Mouse (Mus musculus): Measurements from ENCODE around the gene Cfap58.

Cfap58 gene

DNA sequence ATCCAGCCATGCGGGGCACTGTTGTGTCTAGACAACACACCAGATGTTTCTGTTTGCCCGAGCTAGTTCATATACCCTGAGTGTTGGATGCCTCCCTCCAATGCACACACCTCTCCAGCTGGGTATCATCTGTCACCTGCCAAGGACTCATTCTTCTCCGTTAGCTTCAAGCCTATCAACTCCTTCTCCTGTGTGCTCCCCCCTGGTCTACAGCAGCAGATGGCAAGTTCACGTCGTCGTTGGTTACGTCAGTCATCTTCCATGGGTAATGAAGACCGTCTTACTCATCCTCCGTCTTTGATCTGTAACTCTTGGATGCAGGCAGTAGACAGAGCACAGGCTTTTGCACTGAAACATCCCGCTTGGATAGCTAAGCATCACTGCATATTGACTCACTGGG, 42.8 kb downstream of the Cfap58 start:
- no peak for DNase-seq

- DNase-seq = no peak
Observed at GRCm38 (mm10) chr19:47985606-47986213, 48.2 kb downstream of the Cfap58 start.

DNA sequence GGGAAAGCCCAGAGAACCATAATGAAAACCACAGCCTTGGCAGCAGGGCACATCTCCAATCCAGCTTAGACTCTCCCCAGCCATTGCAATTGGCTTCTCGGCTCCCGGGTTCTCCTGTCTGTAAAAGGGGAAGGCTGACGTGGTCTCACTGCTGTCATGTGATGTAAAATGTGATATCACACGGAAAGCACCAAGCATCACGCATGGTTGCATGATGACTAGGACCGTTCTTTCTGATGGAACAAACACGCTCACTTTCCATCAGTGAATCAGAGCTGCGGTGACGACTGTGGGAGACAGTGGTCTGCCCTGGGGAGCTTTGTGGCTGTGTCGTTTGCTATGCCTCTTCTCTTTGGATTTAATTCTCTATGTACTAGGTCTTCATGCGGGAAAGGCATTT, 50.5 kb downstream of the Cfap58 start:
- DNase-seq = no peak

DNA sequence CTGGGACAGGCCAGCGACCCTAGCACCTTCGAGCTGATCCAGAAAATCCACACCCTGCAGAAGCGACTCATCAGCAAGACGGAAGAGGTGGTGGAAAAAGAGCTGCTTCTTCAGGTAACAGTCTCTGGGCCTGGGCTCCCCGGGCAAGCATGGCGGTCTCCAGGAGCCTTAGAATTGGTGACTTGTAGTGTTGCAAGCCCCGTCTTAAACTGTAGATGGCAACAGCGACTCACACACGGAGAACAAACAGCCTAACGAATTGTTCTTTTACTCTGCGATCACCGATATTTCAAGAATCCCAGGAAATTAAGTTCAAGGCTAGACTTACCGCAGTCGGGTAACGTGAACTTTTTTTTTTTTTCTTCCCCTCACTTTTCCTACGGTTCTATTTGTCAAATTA, 51.0 kb downstream of the Cfap58 start:
- no peak for DNase-seq

DNA sequence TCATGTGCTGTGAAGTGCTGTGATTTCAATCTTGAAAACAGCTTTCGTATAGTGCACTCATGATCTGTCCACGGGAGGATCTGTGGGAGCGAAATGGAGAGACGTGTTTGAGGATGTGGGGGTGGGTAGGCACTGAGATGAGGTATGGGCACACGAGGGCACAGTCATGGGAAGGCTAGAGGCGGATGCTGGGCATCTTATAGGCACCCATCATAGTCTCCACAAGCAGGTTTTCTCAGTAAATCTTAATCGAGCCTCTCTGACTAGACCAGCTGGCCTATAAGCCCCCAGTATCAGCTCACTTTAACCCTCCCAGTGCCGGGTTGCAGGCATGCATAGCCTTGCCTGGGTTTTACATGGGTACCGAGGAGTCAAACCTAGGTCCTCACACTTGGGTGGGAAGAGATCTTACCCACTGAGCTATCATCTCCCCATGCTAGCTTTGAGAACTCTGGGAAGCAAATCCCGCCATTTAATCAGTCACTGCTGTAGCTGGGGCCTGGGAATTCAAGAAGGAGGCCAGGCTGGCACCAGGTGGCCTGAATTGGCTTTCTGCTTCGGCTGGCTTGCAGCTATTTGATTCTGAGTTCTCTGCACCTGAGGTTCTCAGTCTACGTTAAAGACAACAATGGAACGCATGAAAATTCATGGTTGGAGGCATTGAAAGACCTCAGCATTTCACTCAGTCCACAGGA, 51.6 kb downstream of the Cfap58 start:
- DNase-seq = no peak

- DNase-seq = no peak
Observed at GRCm38 (mm10) chr19:47989575-47989891, 52.1 kb downstream of the Cfap58 start.

DNA sequence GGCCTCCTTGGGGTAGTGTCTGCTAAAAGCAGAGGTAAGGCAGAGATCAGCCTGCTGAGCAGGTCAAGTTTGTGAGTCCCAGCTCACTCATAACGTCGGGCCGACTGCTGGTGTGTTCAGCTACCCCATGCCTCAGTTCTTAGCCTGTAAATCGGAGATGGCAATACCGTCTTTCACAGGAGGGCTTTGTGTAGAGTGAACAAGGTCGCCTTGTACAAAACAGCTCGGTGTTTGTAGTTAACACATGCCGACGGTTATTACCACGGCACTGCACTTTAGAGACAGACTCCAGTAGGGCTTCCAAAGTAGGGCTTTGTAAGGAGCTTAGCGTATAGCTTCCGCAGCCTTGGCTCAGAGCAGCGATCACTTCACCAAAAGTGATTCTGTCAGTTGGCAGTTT, 63.8 kb downstream of the Cfap58 start:
- no peak for DNase-seq

GRCm38 (mm10) chr19:48001774-48002173, 64.3 kb downstream of the Cfap58 start:
- no peak for DNase-seq

GRCm38 (mm10) chr19:48008771-48009413, 71.4 kb downstream of the Cfap58 start:
- no peak for DNase-seq

- no peak for DNase-seq
Observed at GRCm38 (mm10) chr19:48009586-48010331, 72.3 kb downstream of the Cfap58 start.

- DNase-seq = no peak
Observed at GRCm38 (mm10) chr19:48020103-48020502, 82.6 kb downstream of the Cfap58 start.

DNA sequence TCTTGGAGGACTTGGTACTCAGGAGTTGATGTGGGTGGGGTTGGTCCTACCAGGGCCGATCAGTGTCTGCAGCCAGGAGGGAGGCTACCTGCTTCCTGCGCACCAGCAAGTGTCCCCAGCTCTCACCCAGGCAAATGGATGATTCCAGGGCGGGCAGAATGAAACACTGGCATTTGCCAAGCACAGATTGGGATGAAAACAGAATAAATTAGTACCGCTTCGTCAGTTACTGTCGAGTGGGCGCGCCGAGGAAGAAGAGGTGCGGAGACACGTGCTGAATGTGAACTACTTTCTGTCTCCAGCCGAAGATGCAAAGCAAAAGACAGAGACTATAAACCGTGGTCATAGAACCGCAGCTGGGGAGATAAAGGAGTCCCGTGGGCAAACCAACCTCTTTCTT, 84.0 kb downstream of the Cfap58 start:
- no peak for DNase-seq

DNA sequence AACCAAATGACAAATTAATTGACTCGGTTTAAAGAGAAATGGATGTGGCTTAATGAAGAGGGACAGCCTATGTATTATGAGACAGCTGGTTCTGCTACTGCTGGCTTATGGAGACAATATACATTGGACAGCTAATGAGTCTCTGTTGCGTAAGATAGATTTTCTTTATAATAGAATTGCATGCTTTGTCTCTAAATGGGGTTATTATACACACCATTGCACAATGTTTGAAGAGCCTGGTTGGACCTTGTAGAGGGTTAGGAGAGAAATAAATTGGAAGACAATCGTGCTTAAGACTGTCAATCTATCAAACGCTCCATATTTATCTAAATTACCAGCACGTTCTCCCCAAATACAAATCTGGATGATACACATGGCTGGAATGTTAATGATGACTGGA, 85.3 kb downstream of the Cfap58 start:
- no peak for DNase-seq

DNA sequence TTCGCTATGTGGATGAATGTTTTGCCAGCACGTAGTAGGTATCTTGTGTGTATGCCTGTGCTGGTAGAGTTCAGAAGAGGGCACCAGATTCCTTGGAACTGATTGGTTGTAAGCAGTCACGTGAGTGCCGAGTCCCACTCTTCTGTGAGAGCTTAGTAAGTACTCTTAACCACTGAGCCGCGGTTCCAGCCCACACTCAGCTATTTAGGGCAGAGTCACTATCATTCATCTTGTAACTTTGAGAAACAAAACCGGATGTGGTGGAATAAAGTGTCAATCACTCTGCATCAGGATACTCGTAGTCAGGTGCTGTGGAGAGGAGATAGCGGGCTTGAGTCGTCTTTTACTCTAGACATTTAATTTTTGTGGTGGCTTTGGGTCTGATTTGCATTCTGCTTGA, 86.3 kb downstream of the Cfap58 start:
- DNase-seq = no peak

DNA sequence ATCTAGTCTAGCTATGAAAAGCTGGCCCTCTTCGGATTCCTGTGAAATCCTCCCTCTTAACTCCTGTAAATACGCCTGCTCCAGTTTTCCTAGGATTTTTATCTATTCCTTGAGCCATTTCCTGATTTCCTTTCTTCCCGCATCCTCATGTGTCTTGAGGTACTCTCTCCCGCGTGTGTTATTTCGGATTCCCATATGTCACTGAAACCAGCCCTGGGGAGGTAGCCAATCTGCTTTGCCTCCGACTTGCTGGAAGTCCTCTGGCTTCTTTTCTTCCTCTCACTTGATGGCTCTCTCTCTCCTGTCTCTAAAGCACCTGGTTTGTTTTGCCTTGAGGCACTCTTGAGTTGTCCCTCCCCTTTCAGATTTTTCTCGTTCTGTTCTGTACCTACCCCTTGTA, 87.9 kb downstream of the Cfap58 start:
- DNase-seq = no peak

DNA sequence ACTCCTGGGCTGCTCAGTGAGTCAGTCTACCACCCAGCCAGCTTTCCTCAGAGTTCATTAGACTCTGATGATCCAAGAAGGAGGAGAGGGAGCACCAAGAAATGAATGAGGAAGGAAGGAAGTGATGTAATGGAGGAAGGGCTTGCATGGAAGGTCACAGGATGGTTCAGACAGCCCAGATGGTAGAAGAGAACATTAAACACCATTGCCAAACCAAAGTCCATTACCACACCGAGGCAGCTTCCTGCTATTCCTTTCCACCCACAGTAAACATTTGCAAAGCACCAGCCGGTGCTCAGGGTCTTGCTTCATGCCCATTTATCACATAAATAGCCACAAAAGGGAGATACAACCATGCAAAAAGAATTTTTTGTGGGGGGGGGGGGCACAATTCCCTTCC, 89.4 kb downstream of the Cfap58 start:
- DNase-seq = no peak

- DNase-seq = no peak
Observed at GRCm38 (mm10) chr19:48039554-48039953, 102.1 kb downstream of the Cfap58 start.

- no peak for DNase-seq
Observed at GRCm38 (mm10) chr19:48047315-48047714, 109.8 kb downstream of the Cfap58 start.

DNA sequence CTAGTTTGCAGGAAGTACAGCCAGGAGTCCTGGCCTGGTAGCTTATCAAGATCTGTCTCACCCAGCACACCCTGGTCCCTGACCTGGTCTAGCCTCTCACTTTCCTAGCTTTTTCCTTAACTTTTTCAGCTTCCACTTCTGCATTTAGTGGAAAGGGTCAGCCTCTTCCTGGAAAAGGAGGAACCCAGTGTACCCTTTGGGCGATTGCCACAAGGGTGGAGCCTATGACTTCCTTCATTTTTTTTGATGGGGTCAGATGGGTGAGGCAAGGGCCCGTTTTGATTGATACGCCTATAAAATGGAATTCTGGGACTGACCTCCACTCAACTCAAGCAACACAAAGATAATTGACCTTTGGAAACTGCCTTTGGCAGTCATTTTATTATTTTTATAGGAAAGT, 111.9 kb downstream of the Cfap58 start:
- no peak for DNase-seq

DNA sequence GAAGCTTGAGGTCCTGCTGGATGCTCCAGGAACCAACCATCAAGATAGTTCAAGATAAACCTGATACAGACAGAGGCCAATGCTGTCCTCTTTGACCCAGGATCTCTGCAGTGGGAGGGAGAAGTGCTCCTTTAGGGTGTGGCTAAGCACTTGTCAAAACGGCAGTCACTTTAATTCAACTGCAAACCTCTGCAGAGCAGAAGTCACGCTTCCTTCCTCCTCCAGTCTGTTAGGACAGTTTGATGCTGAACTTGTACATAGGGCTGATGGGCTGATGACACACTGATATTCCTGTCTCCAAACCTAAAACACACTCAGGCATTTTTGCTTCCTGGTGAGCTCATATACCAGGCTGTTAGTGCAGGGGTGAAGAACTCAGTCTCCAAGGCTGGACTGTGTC, 125.8 kb downstream of the Cfap58 start:
- DNase-seq = no peak

DNA sequence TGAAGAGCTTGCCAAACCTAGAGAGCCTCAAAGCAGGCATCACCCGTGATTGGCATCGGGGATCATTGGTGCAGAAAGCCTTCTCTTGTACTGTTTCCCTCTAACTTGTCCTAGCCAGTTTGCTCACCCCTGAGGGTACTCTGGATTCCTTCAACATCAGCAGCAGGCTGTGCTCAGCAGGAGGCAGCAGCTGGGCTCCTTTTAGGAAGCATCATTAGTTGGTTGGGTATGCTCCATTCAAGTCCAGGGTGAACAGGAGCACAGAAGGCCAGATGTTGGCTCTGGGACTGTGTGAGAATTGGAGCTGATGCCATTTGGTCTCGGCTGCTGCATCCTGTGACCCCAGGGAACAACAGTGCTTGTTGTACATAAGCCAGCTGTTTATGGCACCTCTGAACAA, 142.2 kb downstream of the Cfap58 start:
- no peak for DNase-seq

DNA sequence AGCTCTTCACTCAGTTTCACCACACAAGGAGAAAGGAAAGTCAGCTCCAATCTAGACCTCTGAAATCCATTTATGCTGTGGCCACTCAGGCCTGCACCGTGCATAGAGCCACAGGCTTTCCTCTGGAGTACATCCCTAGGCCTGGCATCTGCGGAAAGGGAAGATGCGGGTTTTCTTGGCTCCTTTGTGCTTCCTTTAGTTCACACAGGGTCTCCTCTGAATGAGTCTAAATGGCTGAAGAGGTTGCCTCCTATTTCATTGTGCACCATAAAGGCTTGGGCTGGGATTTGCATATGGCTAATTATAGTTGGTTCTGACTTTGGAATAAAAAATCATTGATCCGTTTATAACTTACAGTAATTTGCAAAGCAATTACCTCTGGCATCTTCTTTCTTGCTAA, 144.0 kb downstream of the Cfap58 start:
- DNase-seq = no peak

Measured in cerebellum, adult 18-20 months (tissue).